Mouse (Mus musculus) retina, adult 2 months (tissue): ENCODE results near the gene Cutc.

Source experiments
- DNase-seq: peaks from one replicate; pipeline ENCODE4 v3.0.0-alpha.2; 2012; ENCODE audit warnings: low read depth, low spot score

Cutc gene

DNA sequence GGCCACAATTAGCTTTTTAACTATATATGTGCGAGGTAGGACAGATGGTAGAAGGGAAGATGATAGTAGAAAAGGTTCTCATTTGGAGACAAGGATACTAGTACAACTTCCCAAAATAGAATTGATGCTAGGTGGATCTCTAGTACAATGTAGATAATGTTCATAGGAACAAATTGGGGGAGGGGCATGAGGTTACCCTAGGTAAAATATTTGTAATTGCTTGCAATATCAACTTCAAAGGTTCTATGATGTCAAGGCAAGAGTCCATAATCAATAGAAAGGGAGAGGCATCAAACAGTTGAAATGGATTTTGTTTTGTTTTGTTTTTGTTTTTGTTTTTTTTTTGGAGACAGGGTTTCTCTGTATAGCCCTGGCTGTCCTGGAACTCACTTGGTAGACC is 41.2 kb downstream of the Cutc start:
- no peak for DNase-seq

DNA sequence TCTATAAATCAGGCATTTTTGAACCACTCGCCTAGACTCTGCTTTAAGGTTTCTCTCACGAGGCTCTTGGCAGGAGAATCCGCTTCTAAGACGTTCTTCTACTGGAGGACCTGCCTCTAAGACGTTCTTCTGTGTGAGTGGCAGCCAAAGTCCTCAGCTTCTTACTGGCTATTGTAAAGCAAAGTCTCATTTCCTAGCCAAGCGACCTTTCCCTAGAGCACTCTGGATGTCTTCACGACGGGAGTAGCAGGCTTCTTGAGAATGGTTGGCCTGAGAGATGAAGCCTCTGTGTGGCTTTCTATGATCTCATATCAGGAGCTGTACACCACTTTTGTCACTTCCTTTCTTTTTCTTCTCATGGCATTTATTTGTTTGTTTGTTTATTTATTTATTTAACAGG is 42.7 kb downstream of the Cutc start:
- DNase-seq, result no peak

GRCm38 (mm10) chr19:43797216-43797615 is 44.4 kb downstream of the Cutc start:
- DNase-seq, result no peak

DNA sequence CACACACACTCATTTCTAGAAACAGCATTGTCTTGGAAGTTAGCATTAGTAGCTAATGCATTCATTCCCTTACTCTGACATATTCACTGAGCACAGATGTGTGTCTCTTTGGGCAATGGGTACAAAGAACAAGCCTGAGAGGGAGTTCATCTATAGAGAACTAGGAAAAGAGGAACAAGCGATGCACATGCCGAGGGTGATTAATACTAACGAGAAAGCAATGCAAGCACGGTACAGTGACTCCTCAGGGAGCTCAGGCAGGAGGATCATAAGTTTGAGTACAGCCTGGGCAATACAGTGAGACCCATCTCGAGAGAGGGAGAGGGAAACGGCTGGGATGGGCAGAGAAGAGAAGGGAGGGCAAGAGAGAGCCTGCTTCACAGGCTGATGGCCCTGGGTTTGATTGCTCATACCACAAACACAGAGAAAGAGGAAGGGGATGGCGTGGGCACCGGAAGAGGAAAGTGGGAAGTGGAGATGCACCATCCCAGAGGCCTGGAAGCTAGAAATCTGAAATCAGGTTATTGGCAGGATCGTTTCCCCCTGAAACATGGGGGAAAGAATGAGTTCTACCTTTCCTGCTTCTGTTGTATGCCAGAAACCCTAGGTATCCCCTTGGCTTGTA is 48.7 kb downstream of the Cutc start:
- no peak for DNase-seq

GRCm38 (mm10) chr19:43803866-43804265 is 51.1 kb downstream of the Cutc start:
- DNase-seq, result no peak

DNA sequence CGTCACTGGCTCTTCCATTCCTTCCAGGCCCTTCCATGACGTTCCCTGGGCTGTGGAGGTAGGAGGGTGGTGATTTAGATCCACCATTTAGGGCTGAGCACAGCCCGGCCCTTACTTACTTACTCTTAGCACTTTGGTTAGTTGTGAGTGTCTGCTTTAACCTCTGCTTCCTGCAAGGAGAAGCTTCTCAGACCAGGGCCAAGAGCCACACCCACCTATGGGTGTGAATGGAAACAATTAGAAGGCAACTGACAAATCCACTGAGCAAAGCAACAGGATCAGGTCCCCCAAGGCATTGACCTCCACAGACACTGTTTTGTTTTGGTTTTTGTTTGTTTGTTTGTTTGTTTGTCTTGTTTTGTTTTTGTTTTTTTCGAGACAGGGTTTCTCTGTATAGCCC is 56.5 kb downstream of the Cutc start:
- no peak for DNase-seq

- no peak for DNase-seq
Observed at GRCm38 (mm10) chr19:43811419-43811818, 58.6 kb downstream of the Cutc start.

DNA sequence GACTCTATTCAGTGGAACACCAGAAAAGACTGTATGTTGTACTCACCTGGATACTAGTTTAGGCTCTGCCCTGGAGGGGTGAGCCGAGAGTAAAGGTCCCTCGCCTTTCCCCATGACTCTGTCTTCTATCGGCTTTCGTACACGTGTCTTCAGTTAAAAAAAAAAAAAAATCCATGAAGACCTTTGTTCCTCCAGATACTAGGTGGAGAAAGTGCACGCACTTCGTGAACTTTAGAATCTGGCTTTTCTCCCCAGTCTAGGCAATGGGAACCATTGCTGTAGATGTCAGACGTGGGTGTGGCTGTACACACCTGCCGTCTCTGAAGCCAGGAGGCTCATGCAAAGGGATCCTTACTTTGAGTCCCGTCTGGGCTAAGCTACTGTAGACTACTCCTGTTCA is 60.5 kb downstream of the Cutc start:
- DNase-seq, result no peak

- DNase-seq, result no peak
Observed at GRCm38 (mm10) chr19:43815661-43816414, 63.0 kb downstream of the Cutc start.
